Mouse (Mus musculus): ENCODE data around the gene Mthfd2l. TPM values are rescaled to one million over a fixed set of nuclear protein-coding genes. Genes with fewer than 3 reads are reported as not detected.

Gene Mthfd2l
- polyA plus RNA-seq, 1 experiment from 2014 or later: 59.5 TPM

DNA sequence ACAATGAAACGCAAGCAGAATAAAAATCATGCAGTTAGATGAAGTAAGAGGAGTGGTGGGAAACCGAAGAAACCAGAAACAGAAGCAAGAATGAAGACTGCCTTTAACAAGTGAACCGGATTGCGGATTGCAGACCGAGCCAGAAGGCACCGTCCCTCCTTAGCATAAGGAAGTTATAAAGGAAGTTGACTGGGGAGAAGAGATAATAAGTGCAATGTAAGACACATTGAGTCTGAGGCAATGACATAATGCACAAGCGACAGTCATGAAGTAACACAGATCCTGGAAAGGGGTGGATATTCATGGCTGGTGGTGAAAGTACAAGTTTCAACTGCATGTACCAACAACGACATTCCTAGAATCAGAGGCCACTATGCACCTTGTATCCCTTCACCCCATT lies 92.2 kb downstream of the Mthfd2l start:
- no peaks in the 10 kb centered on the region for H3K36me3 ChIP-seq (ENCODE audit: control insufficient read depth, insufficient read depth, low read length)
- H3K9me3 ChIP-seq (ENCODE audit: control insufficient read depth, low read length): no peaks in the 10 kb centered on the region
- H3K27ac ChIP-seq (ENCODE audit: low read depth, low read length): no peak overlapping the region
- no peak for ATAC-seq (ENCODE audit: low FRiP score, low TSS enrichment)
- H3K4me2 ChIP-seq (replicated peaks; ENCODE audit: low read depth, low read length): no peak overlapping the region
- 85% methylated on average over 8 of the region's 8 CpGs for WGBS
- no peak overlapping the region for H3K4me3 ChIP-seq (ENCODE audit: low read length)
- no peaks in the 10 kb centered on the region for H3K4me1 ChIP-seq (ENCODE audit: control insufficient read depth, insufficient read depth, low read length)
- no peaks in the 10 kb centered on the region for H3K27me3 ChIP-seq (ENCODE audit: control insufficient read depth, insufficient read depth, low read length)
- H3K9ac ChIP-seq (ENCODE audit: low read depth, low read length): no peak overlapping the region

DNA sequence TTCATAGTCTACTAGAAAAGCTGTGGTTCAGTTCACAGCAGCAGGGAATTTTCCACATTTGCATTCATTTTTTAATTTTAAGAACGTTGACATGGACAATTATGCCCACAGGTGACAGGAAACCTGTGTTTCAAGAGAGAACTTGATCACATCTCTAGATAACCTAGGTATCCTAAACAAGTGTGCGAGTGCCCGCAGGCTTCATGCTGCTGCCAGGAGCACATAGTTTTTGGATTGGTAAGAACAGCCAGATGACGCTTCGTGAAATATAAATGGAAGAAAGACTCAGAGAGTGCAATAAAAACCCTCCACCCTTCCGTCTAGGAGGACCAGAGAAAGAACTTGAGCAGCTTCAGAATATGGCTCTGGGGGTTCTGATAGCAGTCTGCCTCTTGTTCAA lies 96.2 kb downstream of the Mthfd2l start, which contains the start of gene Epgn:
Gene Epgn, plus strand, starts transcription at position 301 of the 400 bp plus-strand sequence.
- 79% methylated on average over 6 of the region's 6 CpGs for WGBS
- Histone ChIP-seq H3K4me2 (replicated peaks; ENCODE audit: low read depth, low read length) (no peak within 1 kb of the TSS), H3K4me1 (ENCODE audit: control insufficient read depth, insufficient read depth, low read length) (no peaks in the 10 kb centered on the region), H3K9me3 (ENCODE audit: control insufficient read depth, low read length) (no peaks in the 10 kb centered on the region), H3K27me3 (ENCODE audit: control insufficient read depth, insufficient read depth, low read length) (no peaks in the 10 kb centered on the region), H3K4me3 (ENCODE audit: low read length) (no peak within 1 kb of the TSS), H3K36me3 (ENCODE audit: control insufficient read depth, insufficient read depth, low read length) (no peaks in the 10 kb centered on the region), H3K9ac (ENCODE audit: low read depth, low read length) (no peak within 1 kb of the TSS), H3K27ac (ENCODE audit: low read depth, low read length) (no peak within 1 kb of the TSS)
- no peak for ATAC-seq (ENCODE audit: low FRiP score, low TSS enrichment)

DNA sequence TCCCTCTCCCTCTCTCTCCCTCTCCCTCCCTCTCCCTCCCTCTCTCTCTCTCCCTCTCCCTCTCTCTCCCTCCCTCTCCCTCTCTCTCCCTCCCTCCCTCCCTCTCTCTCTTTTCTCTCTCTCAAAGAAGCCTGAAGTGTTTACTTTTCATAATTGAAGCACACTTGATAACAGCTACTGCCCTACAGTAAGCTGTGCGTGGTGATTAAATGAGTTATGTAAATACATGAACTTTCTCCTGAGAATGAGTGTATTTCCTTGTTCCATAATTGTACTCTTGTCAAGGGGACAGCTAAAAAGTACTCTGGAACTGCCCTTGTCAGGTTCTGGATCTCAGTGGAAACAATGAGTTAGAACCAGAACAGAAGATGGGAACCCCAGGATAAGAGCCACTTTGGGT lies 96.9 kb downstream of the Mthfd2l start:
- Histone ChIP-seq H3K4me3 (ENCODE audit: low read length) (no peak overlapping the region), H3K4me2 (replicated peaks; ENCODE audit: low read depth, low read length) (no peak overlapping the region), H3K9ac (ENCODE audit: low read depth, low read length) (no peak overlapping the region), H3K4me1 (ENCODE audit: control insufficient read depth, insufficient read depth, low read length) (no peaks in the 10 kb centered on the region), H3K9me3 (ENCODE audit: control insufficient read depth, low read length) (no peaks in the 10 kb centered on the region), H3K27ac (ENCODE audit: low read depth, low read length) (no peak overlapping the region), H3K36me3 (ENCODE audit: control insufficient read depth, insufficient read depth, low read length) (no peaks in the 10 kb centered on the region), H3K27me3 (ENCODE audit: control insufficient read depth, insufficient read depth, low read length) (no peaks in the 10 kb centered on the region)
- ATAC-seq (ENCODE audit: low FRiP score, low TSS enrichment): no peak
- WGBS: 62% methylated on average over 1 of the region's 1 CpGs

DNA sequence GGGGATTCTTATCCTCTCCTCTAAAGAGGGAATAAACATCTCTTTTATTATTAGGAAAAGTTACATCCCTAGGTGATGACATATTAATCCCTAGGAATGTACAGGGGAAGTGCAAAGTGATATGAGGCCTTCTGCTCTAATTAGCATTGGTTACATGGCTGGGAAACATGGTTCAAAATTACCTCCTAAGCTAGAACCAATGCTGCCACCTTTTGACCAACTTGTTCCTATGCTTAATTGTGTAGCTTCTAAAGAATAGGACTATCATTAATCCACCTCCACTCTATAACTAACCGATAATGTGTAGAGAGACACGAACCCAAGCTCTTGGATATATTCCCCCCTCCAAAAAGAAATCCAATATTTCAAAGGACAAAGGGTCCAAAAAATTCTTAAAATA lies 99.7 kb downstream of the Mthfd2l start:
- Histone ChIP-seq H3K36me3 (ENCODE audit: control insufficient read depth, insufficient read depth, low read length) (no peaks in the 10 kb centered on the region), H3K27me3 (ENCODE audit: control insufficient read depth, insufficient read depth, low read length) (no peaks in the 10 kb centered on the region), H3K9ac (ENCODE audit: low read depth, low read length) (no peak overlapping the region), H3K4me3 (ENCODE audit: low read length) (no peak overlapping the region), H3K9me3 (ENCODE audit: control insufficient read depth, low read length) (no peaks in the 10 kb centered on the region), H3K27ac (ENCODE audit: low read depth, low read length) (no peak overlapping the region), H3K4me1 (ENCODE audit: control insufficient read depth, insufficient read depth, low read length) (no peaks in the 10 kb centered on the region), H3K4me2 (replicated peaks; ENCODE audit: low read depth, low read length) (no peak overlapping the region)
- ATAC-seq (ENCODE audit: low FRiP score, low TSS enrichment): no peak
- WGBS: 91% methylated on average over 2 of the region's 2 CpGs

DNA sequence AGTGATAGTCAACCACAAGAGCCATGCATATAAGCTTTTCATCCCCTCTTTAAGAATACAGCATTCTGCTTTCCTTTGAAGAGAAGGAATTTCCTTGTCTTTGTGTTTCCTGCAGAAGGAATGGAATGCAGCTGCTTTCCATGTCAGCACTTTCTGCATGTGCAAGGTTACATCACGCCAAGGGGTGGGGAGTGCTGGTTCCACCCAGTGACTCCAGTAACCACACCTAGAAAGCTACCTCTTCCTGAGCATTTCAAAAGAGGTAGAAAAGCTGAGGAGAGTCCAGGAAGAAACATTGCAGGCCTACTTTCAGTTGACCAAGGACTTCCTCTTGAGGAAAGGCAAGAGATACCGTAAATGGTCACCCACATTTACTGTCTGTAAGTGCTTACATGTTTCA lies 104.4 kb downstream of the Mthfd2l start:
- Histone ChIP-seq H3K4me3 (ENCODE audit: low read length) (no peak overlapping the region), H3K4me2 (replicated peaks; ENCODE audit: low read depth, low read length) (no peak overlapping the region), H3K9ac (ENCODE audit: low read depth, low read length) (no peak overlapping the region), H3K27ac (ENCODE audit: low read depth, low read length) (no peak overlapping the region), H3K9me3 (ENCODE audit: control insufficient read depth, low read length) (no peaks in the 10 kb centered on the region), H3K27me3 (ENCODE audit: control insufficient read depth, insufficient read depth, low read length) (no peaks in the 10 kb centered on the region), H3K36me3 (ENCODE audit: control insufficient read depth, insufficient read depth, low read length) (no peaks in the 10 kb centered on the region), H3K4me1 (ENCODE audit: control insufficient read depth, insufficient read depth, low read length) (peaks cover 7% of the 10 kb centered on the region; the same call in 1 of the 2 replicates)
- 69% methylated on average over 2 of the region's 2 CpGs for WGBS
- no peak for ATAC-seq (ENCODE audit: low FRiP score, low TSS enrichment)

DNA sequence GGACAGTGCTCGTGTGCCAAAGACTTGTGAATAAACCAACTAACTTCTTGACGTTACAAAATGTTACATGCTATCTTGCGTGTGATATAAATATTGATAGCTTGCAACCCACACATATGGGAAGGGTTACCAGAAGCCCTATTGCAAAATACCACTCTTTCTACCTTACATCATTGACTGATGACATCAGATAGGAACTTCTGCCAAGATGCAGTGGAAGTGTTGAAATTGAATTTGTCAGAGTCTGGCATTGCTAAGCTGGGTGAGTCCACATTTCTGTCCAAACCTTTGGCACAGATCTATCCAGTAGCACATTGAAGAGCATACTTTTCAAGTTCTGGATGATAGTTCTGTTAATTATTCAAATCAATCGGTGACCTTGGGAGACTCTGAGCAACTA lies 105.7 kb downstream of the Mthfd2l start:
- ATAC-seq (ENCODE audit: low FRiP score, low TSS enrichment): no peak
- H3K9me3 ChIP-seq (ENCODE audit: control insufficient read depth, low read length): no peaks in the 10 kb centered on the region
- H3K27ac ChIP-seq (ENCODE audit: low read depth, low read length): no peak overlapping the region
- no peak overlapping the region for H3K4me3 ChIP-seq (ENCODE audit: low read length)
- H3K4me2 ChIP-seq (replicated peaks; ENCODE audit: low read depth, low read length): no peak overlapping the region
- H3K27me3 ChIP-seq (ENCODE audit: control insufficient read depth, insufficient read depth, low read length): no peaks in the 10 kb centered on the region
- 89% methylated on average over 4 of the region's 4 CpGs for WGBS
- no peak overlapping the region for H3K9ac ChIP-seq (ENCODE audit: low read depth, low read length)
- no peaks in the 10 kb centered on the region for H3K36me3 ChIP-seq (ENCODE audit: control insufficient read depth, insufficient read depth, low read length)
- H3K4me1 ChIP-seq (ENCODE audit: control insufficient read depth, insufficient read depth, low read length): peaks cover 7% of the 10 kb centered on the region; the same call in 1 of the 2 replicates

DNA sequence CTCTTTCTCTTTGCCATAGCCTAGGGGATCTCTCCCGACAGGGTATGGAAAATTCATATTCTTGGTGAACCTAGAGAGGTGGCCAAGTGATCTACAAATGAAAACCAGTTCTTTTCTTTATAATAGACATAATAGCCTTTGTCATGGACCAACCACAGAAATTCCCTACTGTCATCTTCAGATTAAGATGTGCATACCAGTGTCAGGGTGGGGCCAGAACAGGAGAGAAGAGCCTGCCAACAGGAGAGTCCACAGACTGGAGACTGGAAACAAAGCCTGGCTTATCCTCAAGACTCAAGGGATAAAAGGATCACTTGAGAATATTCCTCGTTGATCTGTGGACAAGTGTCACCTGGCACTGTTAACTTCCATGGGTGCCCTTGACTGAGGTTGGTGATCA lies 106.8 kb downstream of the Mthfd2l start:
- no peak overlapping the region for H3K4me3 ChIP-seq (ENCODE audit: low read length)
- H3K36me3 ChIP-seq (ENCODE audit: control insufficient read depth, insufficient read depth, low read length): no peaks in the 10 kb centered on the region
- H3K27me3 ChIP-seq (ENCODE audit: control insufficient read depth, insufficient read depth, low read length): no peaks in the 10 kb centered on the region
- no peak overlapping the region for H3K27ac ChIP-seq (ENCODE audit: low read depth, low read length)
- no peak for ATAC-seq (ENCODE audit: low FRiP score, low TSS enrichment)
- WGBS: 72% methylated on average over 2 of the region's 2 CpGs
- H3K9ac ChIP-seq (ENCODE audit: low read depth, low read length): no peak overlapping the region
- peaks cover 7% of the 10 kb centered on the region; the same call in 1 of the 2 replicates for H3K4me1 ChIP-seq (ENCODE audit: control insufficient read depth, insufficient read depth, low read length)
- H3K4me2 ChIP-seq (replicated peaks; ENCODE audit: low read depth, low read length): no peak overlapping the region
- H3K9me3 ChIP-seq (ENCODE audit: control insufficient read depth, low read length): no peaks in the 10 kb centered on the region

DNA sequence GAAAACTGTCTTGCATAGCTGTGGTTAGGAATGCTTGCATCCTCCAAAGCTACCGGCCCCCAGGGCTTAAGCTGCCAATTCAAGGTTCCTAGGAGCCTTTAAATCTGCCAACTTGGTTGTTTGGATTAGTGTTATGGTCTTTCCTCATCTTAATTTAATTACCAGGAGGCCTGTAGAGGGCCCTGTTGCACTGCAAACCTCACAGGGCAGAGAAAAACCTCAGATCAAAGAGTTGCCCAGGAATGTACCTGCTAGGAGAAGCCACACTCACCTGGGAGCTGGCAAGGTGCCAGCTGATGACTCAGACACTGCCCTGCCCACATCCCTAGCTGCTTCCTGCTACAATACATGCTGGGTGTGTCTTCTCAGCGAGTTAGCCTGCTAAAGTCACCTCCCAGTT lies 107.6 kb downstream of the Mthfd2l start:
- H3K9me3 ChIP-seq (ENCODE audit: control insufficient read depth, low read length): no peaks in the 10 kb centered on the region
- no peak overlapping the region for H3K9ac ChIP-seq (ENCODE audit: low read depth, low read length)
- peak; percentile 69 for ATAC-seq (ENCODE audit: low FRiP score, low TSS enrichment)
- H3K27me3 ChIP-seq (ENCODE audit: control insufficient read depth, insufficient read depth, low read length): no peaks in the 10 kb centered on the region
- H3K36me3 ChIP-seq (ENCODE audit: control insufficient read depth, insufficient read depth, low read length): no peaks in the 10 kb centered on the region
- 7% methylated on average over 2 of the region's 2 CpGs for WGBS
- H3K4me2 ChIP-seq (replicated peaks; ENCODE audit: low read depth, low read length): no peak overlapping the region
- no peak overlapping the region for H3K4me3 ChIP-seq (ENCODE audit: low read length)
- H3K27ac ChIP-seq (ENCODE audit: low read depth, low read length): no peak overlapping the region
- H3K4me1 ChIP-seq (ENCODE audit: control insufficient read depth, insufficient read depth, low read length): peaks cover 7% of the 10 kb centered on the region; the same call in 1 of the 2 replicates

DNA sequence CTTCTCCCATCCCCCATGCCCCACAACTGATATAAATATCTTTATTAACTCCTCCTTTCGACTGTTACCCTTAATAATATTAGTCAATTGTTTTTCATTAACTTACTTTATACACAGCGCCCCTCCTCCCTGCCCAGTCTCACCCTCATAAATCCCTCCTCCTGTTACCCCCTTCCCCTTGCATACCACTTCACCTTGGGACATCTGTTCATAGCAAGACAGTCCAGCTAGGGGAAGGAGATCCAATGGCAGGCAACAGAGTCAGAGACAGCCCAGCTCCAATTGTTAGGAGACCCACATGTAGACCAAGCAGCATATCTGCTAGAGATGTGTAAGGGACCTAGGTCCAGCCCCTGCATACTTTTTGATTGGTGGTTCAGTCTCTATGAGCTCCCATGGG lies 108.0 kb downstream of the Mthfd2l start:
- H3K27me3 ChIP-seq (ENCODE audit: control insufficient read depth, insufficient read depth, low read length): no peaks in the 10 kb centered on the region
- no peak overlapping the region for H3K4me3 ChIP-seq (ENCODE audit: low read length)
- WGBS: 63% methylated on average over 2 of the region's 2 CpGs
- H3K9me3 ChIP-seq (ENCODE audit: control insufficient read depth, low read length): no peaks in the 10 kb centered on the region
- no peaks in the 10 kb centered on the region for H3K36me3 ChIP-seq (ENCODE audit: control insufficient read depth, insufficient read depth, low read length)
- no peak overlapping the region for H3K4me2 ChIP-seq (replicated peaks; ENCODE audit: low read depth, low read length)
- peaks cover 7% of the 10 kb centered on the region; the same call in 1 of the 2 replicates for H3K4me1 ChIP-seq (ENCODE audit: control insufficient read depth, insufficient read depth, low read length)
- ATAC-seq (ENCODE audit: low FRiP score, low TSS enrichment): peak; percentile 55; the same call in 1 of the 2 replicates
- no peak overlapping the region for H3K27ac ChIP-seq (ENCODE audit: low read depth, low read length)
- no peak overlapping the region for H3K9ac ChIP-seq (ENCODE audit: low read depth, low read length)
